ENCODE assay signal across 11 mouse cellular contexts in the genomic region with DNA sequence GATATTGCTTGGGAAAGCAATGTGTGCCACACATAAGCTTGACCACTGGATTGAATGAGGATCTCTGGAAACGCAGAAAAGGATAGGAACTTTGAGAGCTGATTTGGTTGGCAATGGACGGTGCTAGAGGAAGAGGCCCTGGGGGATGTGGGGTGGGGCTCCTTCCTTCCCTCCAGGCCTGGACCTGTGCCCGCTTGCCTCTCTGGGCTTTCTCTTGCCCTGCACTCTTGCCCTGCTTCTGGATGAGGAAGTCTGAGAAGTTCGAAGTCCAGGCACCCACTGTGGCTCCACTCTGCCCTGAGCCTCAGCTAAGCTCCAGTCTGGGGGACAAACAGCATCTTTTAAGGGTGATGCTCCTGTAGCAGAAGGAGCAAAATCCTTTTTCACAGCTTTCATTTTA.
DNase-seq lines count a peak whose midpoint lies in the region; ATAC-seq and TF ChIP-seq lines count a peak whose summit lies in the region.
"Had no signal": no experiment of that assay in that cellular context is flagged by ENCODE, and none has a peak within 500 bp of the region (broad histone marks: within the 10 kb centered on the region; RNA-seq: fewer than 3 reads in every experiment).

No protein-coding gene starts in this region.

- peaks cover 69% of the 10 kb centered on the region for H3K27me3 ChIP-seq in forebrain, embryonic 10.5 days (ENCODE audit: poor library complexity, severe bottlenecking)
- no peaks in the 10 kb centered on the region for H3K27me3 ChIP-seq in forebrain, postnatal 0 days (ENCODE audit: insufficient read depth, low read length)

- no peak overlapping the region for H3K4me2 ChIP-seq in forebrain, postnatal 0 days (ENCODE audit: low read depth)

- peak overlapping the region; percentile 16; the same call in 1 of the 2 replicates for H3K4me3 ChIP-seq in forebrain, embryonic 10.5 days
- H3K4me3 ChIP-seq in forebrain, postnatal 0 days (ENCODE audit: low read depth, low read length), result no peak overlapping the region

- H3K27ac ChIP-seq in forebrain, embryonic 10.5 days, result peak overlapping the region; percentile 83
- H3K27ac ChIP-seq in forebrain, postnatal 0 days (ENCODE audit: low read depth, low read length), result no peak overlapping the region

- no peaks in the 10 kb centered on the region; the same call in 1 of the 2 replicates for H3K9me3 ChIP-seq in forebrain, embryonic 10.5 days
- no peaks in the 10 kb centered on the region for H3K9me3 ChIP-seq in forebrain, postnatal 0 days (ENCODE audit: low read length)

- peaks cover 42% of the 10 kb centered on the region for H3K36me3 ChIP-seq in forebrain, embryonic 10.5 days (replicated peaks)
- no peaks in the 10 kb centered on the region for H3K36me3 ChIP-seq in forebrain, postnatal 0 days (ENCODE audit: insufficient read depth)

- peaks cover 50% of the 10 kb centered on the region for H3K4me1 ChIP-seq in forebrain, embryonic 10.5 days
- peaks cover 8% of the 10 kb centered on the region for H3K4me1 ChIP-seq in forebrain, postnatal 0 days (ENCODE audit: insufficient read depth)

- no peak for TF ChIP-seq CTCF in forebrain, postnatal 0 days (IDR thresholded peaks at IDR 0.05; ENCODE audit: low read depth)

- H3K9ac ChIP-seq in forebrain, postnatal 0 days, result no peak overlapping the region

- no peak for ATAC-seq in forebrain, postnatal 0 days

- 35% methylated on average over 4 of the region's 4 CpGs for WGBS in forebrain, embryonic 10.5 days
- WGBS in forebrain, postnatal 0 days, result 20% methylated on average over 4 of the region's 4 CpGs

- intact Hi-C loops in left cerebral cortex, postnatal 14 days (cut with DNase I), result no loop called here

- DNase-seq in forebrain, embryonic 10.5 days (ENCODE audit: extremely low spot score, low spot score), result no peak
- no peak for DNase-seq in forebrain, postnatal 0 days
- DNase-seq in 416B (ENCODE audit: low read depth), result peak; percentile 36
- peak; percentile 20 for DNase-seq in heart, adult 9 months (ENCODE audit: low spot score in 2 of 2)
- peak; percentile 15 to 19 for DNase-seq in kidney, adult 8-10 months
- no peak for DNase-seq in c-Kit-positive CD71-positive TER-119-positive erythroid progenitor cells, embryonic 14.5 days (ENCODE audit: low spot score)
- no peak for DNase-seq in left cerebral cortex, postnatal 14 days (ENCODE audit: low spot score in 2 of 2)
- no peak for DNase-seq in cerebellum, postnatal 36 days
- DNase-seq: B cell, adult 2 months; cerebellum, adult 9-11 months; spleen, adult 18-20 months had no signal

Comparison
In these comparisons a context has a peak if more than half of its experiments do, and no peak if none do; other contexts are left out.
1. DNase-seq: peak in 416B (single experiment), heart, adult 9 months (2 of 2) and kidney, adult 8-10 months (2 of 2); none in forebrain, embryonic 10.5 days (single experiment), forebrain, postnatal 0 days (single experiment), c-Kit-positive CD71-positive TER-119-positive erythroid progenitor cells, embryonic 14.5 days (single experiment), left cerebral cortex, postnatal 14 days (0 of 2) and cerebellum, postnatal 36 days (0 of 2).